Mouse (Mus musculus): ENCODE measurements at regions not wholly inside any gene's neighbourhood (a gene's known extent, or its start where the extent isn't known, plus 50 kb on each side); places are given as distances from the start of the nearest gene placed in this dataset.

DNA sequence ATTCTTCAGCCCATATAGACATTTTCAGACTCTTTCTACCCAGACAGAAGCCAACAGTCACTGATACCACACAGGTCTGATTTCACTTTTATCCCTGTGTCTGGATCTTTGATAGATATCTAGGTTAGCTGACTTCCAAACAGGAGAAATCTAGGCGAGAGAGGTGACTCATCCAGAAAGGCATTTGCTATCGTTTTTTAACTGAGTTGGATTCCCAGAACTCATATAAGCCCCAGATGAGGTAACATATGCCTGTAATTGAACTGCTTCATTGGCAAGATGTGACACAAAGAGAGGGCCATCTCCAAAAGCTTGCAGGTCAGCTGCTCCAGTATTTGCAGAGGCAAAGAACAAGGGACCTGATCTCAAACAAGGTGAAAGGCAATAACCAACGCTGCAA lies 190.6 kb upstream of the Flrt2 start:
- ATAC-seq (ENCODE audit: low FRiP score) (no peak), DNase-seq (ENCODE audit: low spot score) (no peak)
- Histone ChIP-seq H3K4me1 (ENCODE audit: insufficient read depth, low read length) (no peaks in the 10 kb centered on the region), H3K9me3 (ENCODE audit: low read length) (no peaks in the 10 kb centered on the region), H3K4me3 (ENCODE audit: low read depth, low read length) (no peak overlapping the region), H3K4me2 (ENCODE audit: low read depth, low read length, poor library complexity, severe bottlenecking) (no peak overlapping the region), H3K27me3 (ENCODE audit: insufficient read depth, low read length) (no peaks in the 10 kb centered on the region), H3K27ac (ENCODE audit: low read depth, low read length) (no peak overlapping the region), H3K9ac (replicated peaks; ENCODE audit: low read length, poor library complexity, severe bottlenecking) (no peak overlapping the region), H3K36me3 (ENCODE audit: insufficient read depth, low read length) (no peaks in the 10 kb centered on the region)
- 90% methylated on average over 3 of the region's 3 CpGs for WGBS
- TF ChIP-seq CTCF (IDR thresholded peaks at IDR 0.05), result no peak

DNA sequence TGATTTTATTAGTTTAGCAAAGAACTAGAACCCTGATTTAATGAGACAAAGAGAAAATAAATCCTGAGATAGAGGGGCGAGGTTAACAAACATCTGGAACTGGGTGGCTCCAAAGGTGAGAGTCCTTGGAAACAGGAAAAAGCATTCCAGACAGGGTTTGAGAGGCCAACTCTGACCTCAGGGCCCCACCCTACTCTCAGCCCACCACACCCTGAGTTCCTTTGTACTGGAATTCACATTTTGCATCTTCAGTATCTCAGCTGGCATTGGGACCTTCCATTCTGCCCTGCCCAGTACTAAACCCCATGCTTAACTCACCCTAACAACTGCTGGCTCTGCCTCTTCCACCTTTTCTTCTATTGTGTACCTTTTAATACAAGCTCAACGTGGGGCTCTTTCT lies 172.0 kb upstream of the Flrt2 start:
- Histone ChIP-seq H3K4me1 (ENCODE audit: insufficient read depth, low read length) (no peaks in the 10 kb centered on the region), H3K9me3 (ENCODE audit: low read length) (no peaks in the 10 kb centered on the region), H3K4me2 (ENCODE audit: low read depth, low read length, poor library complexity, severe bottlenecking) (no peak overlapping the region), H3K27me3 (ENCODE audit: insufficient read depth, low read length) (no peaks in the 10 kb centered on the region), H3K36me3 (ENCODE audit: insufficient read depth, low read length) (no peaks in the 10 kb centered on the region), H3K27ac (ENCODE audit: low read depth, low read length) (no peak overlapping the region), H3K9ac (replicated peaks; ENCODE audit: low read length, poor library complexity, severe bottlenecking) (no peak overlapping the region), H3K4me3 (ENCODE audit: low read depth, low read length) (no peak overlapping the region)
- ATAC-seq (ENCODE audit: low FRiP score), result no peak
- 85% methylated on average over 2 of the region's 2 CpGs for WGBS
- no peak for TF ChIP-seq CTCF (IDR thresholded peaks at IDR 0.05)
- no peak for DNase-seq (ENCODE audit: low spot score)

DNA sequence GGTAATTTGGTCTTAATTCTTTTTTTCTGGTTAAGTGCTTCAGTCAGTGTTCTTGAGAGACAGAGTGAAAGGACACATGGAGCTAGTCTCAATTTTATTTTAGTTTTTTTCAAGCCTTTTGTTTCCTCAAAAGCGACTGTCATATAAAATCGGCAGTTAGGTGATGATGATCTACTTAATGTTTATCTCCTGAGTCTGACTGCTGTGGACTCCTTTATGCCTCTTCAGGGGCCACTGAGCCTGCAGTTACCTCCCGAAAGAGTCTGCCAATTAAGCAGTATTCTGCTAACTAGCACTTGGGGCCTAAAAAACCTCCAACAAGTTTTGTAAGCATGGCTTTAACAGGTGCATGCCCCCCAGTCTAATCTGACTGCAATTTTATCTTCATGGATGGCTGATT lies 170.0 kb upstream of the Flrt2 start:
- ATAC-seq (ENCODE audit: low FRiP score), result no peak
- Histone ChIP-seq H3K4me3 (ENCODE audit: low read depth, low read length) (no peak overlapping the region), H3K27me3 (ENCODE audit: insufficient read depth, low read length) (no peaks in the 10 kb centered on the region), H3K36me3 (ENCODE audit: insufficient read depth, low read length) (no peaks in the 10 kb centered on the region), H3K27ac (ENCODE audit: low read depth, low read length) (no peak overlapping the region), H3K4me2 (ENCODE audit: low read depth, low read length, poor library complexity, severe bottlenecking) (no peak overlapping the region), H3K9me3 (ENCODE audit: low read length) (no peaks in the 10 kb centered on the region), H3K4me1 (ENCODE audit: insufficient read depth, low read length) (no peaks in the 10 kb centered on the region), H3K9ac (replicated peaks; ENCODE audit: low read length, poor library complexity, severe bottlenecking) (no peak overlapping the region)
- TF ChIP-seq CTCF (IDR thresholded peaks at IDR 0.05), result no peak
- no peak for DNase-seq (ENCODE audit: low spot score)
- WGBS, result 57% methylated on average over 3 of the region's 3 CpGs

DNA sequence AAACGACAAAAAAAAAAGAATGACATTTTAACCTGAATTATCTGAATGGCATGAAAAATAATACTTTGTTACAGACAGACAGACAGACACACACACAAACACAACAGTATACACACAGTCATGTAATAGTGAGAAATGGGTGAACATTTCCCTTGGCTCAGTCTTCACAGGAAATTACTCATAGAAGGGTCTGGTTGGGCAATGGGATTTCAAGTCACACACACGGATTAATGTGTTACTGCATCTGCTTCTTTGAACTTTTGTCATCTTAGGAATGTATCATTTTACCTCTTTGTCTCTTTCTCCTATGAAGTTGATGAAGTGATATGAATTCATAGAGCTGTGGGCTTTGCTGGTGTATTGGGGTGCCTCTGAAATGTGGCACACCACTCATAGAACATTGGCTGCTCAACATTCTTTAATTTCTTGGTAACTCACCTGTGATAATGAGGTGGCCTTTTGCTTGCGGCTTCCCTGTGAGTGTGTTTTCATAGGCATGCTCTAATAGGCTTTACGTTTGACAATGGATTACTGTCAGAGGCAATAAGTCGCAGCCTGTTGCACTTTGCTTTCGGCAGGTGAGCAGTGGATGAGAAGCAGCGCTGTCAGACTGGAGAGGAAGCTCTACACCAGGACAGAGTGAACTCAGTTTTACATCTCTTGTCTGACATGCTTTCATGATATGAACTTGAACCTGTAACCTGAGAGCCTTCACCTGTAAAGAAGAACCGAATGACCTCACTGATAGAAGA lies 158.0 kb upstream of the Flrt2 start:
- H3K4me3 ChIP-seq (ENCODE audit: low read depth, low read length), result no peak overlapping the region
- H3K27ac ChIP-seq (ENCODE audit: low read depth, low read length), result no peak overlapping the region
- 67% methylated on average over 8 of the region's 8 CpGs for WGBS
- H3K4me2 ChIP-seq (ENCODE audit: low read depth, low read length, poor library complexity, severe bottlenecking), result no peak overlapping the region
- no peak overlapping the region for H3K9ac ChIP-seq (replicated peaks; ENCODE audit: low read length, poor library complexity, severe bottlenecking)
- no peaks in the 10 kb centered on the region for H3K9me3 ChIP-seq (ENCODE audit: low read length)
- no peaks in the 10 kb centered on the region for H3K4me1 ChIP-seq (ENCODE audit: insufficient read depth, low read length)
- ATAC-seq (ENCODE audit: low FRiP score) (no peak), DNase-seq (ENCODE audit: low spot score) (no peak)
- no peaks in the 10 kb centered on the region for H3K36me3 ChIP-seq (ENCODE audit: insufficient read depth, low read length)
- no peak for TF ChIP-seq CTCF (IDR thresholded peaks at IDR 0.05)
- no peaks in the 10 kb centered on the region for H3K27me3 ChIP-seq (ENCODE audit: insufficient read depth, low read length)

DNA sequence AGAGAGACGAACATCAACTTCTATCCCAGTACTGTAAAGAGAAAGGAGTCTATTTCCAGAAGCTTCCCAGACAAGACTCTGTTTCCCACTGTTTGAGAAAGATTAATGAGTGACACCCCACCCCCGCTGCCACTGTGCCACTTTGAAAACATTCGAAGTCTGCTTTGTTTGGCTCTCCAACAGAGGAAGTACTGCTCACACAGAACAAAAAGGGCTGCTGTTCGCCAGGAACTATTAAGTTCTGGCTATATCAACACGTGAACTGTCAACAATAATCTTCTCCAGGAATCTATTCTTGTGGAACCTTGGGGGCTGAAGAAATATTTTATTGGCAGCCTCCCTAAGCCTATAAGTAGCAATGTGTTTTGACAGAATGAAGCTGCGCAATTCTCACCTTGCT lies 144.7 kb upstream of the Flrt2 start:
- H3K4me3 ChIP-seq (ENCODE audit: low read depth, low read length), result no peak overlapping the region
- H3K36me3 ChIP-seq (ENCODE audit: insufficient read depth, low read length), result no peaks in the 10 kb centered on the region
- DNase-seq (ENCODE audit: low spot score) (peak; percentile 56), ATAC-seq (ENCODE audit: low FRiP score) (no peak)
- H3K9me3 ChIP-seq (ENCODE audit: low read length), result no peaks in the 10 kb centered on the region
- H3K4me1 ChIP-seq (ENCODE audit: insufficient read depth, low read length), result no peaks in the 10 kb centered on the region
- WGBS, result 42% methylated on average over 6 of the region's 6 CpGs
- no peak overlapping the region for H3K9ac ChIP-seq (replicated peaks; ENCODE audit: low read length, poor library complexity, severe bottlenecking)
- no peaks in the 10 kb centered on the region for H3K27me3 ChIP-seq (ENCODE audit: insufficient read depth, low read length)
- no peak for TF ChIP-seq CTCF (IDR thresholded peaks at IDR 0.05)
- no peak overlapping the region for H3K27ac ChIP-seq (ENCODE audit: low read depth, low read length)
- H3K4me2 ChIP-seq (ENCODE audit: low read depth, low read length, poor library complexity, severe bottlenecking), result no peak overlapping the region

DNA sequence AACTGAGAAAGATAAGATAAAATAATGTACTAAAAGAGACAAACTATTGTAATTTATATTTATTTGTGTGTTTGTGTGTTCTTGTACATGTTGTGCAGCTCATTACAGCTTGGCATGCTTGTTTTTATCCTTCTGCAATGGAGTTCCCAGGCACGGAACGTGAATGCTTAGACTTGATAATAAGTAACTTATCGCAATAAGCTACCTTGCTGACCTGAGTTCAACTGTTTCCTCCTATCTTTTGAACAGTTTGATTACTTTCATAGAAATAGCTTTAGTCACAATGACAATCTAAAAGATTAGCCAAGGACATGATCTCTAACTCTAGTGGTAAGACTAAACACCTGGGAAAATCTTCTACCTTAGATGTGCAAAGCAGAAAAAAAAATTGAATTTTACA lies 138.9 kb upstream of the Flrt2 start:
- DNase-seq (ENCODE audit: low spot score), result no peak
- Histone ChIP-seq H3K27ac (ENCODE audit: low read depth, low read length) (no peak overlapping the region), H3K36me3 (ENCODE audit: insufficient read depth, low read length) (no peaks in the 10 kb centered on the region), H3K9ac (replicated peaks; ENCODE audit: low read length, poor library complexity, severe bottlenecking) (no peak overlapping the region), H3K4me1 (ENCODE audit: insufficient read depth, low read length) (no peaks in the 10 kb centered on the region), H3K9me3 (ENCODE audit: low read length) (no peaks in the 10 kb centered on the region), H3K27me3 (ENCODE audit: insufficient read depth, low read length) (no peaks in the 10 kb centered on the region), H3K4me3 (ENCODE audit: low read depth, low read length) (no peak overlapping the region), H3K4me2 (ENCODE audit: low read depth, low read length, poor library complexity, severe bottlenecking) (no peak overlapping the region)
- no peak for TF ChIP-seq CTCF (IDR thresholded peaks at IDR 0.05)
- 95% methylated on average over 3 of the region's 3 CpGs for WGBS
- ATAC-seq (ENCODE audit: low FRiP score), result no peak

All from midbrain, postnatal 0 days (tissue).